Mouse (Mus musculus): ENCODE results near the gene Olfr1453.
"Not testable (repeated sequence)": the region's sequence is repeated elsewhere in the genome, so short reads cannot be mapped to it uniquely, and the experiment has no call there.

Olfr1453 gene

GRCm38 (mm10) chr19:13028227-13028626, at the start of gene Olfr1453:
TSS of gene Olfr1453 (minus strand) at chr19:13028327.
- no peak for DNase-seq

GRCm38 (mm10) chr19:13060310-13060709, 32.2 kb upstream of the Olfr1453 start, which contains the start of gene Olfr1454:
TSS of gene Olfr1454 (plus strand) at chr19:13060610.
- no peak for DNase-seq

GRCm38 (mm10) chr19:12994714-12995113, 33.4 kb downstream of the Olfr1453 start, which contains the start of gene Olfr1451:
TSS of gene Olfr1451 (plus strand) at chr19:12995014.
- DNase-seq, result no peak

GRCm38 (mm10) chr19:12992316-12992715, 35.8 kb downstream of the Olfr1453 start:
- DNase-seq, result not testable (repeated sequence)

All from B cell, adult 2 months (primary cell).